Mouse (Mus musculus) liver, embryonic 13.5 days (tissue): ENCODE measurements around the gene Mybpc2. TPM values are rescaled to one million over a fixed set of nuclear protein-coding genes. Genes with fewer than 3 reads are reported as not detected.
A peak's percentile ranks its signal among the peaks of the same experiment; 100 is the strongest.

Source experiments
- ATAC-seq: fragments of 200-750 bp; cut with Nextera tagmentation; 2 replicates; pipeline ENCODE4 v1.8.0; 2017; ENCODE audit warnings: low read depth, mild to moderate bottlenecking, moderate number of reproducible peaks, moderate library complexity
- DNase-seq: peaks from one replicate; pipeline ENCODE4 v3.0.0; 2022
- H3K27ac ChIP-seq: fragments of 300-500 bp; sonication (generic); 2 replicates; pipeline ENCODE4 v1.5.1; 2015; ENCODE audit warnings: moderate library complexity, mild to moderate bottlenecking, inconsistent platforms
- H3K27me3 ChIP-seq: fragments of 300-500 bp; sonication (generic); 2 replicates; pipeline ENCODE4 v1.6.1; 2015; ENCODE audit warnings: mild to moderate bottlenecking, inconsistent platforms
- H3K36me3 ChIP-seq: fragments of 300-500 bp; sonication (generic); 2 replicates; pipeline ENCODE4 v1.6.1; 2015; ENCODE audit warnings: mild to moderate bottlenecking, inconsistent platforms
- H3K4me1 ChIP-seq: fragments of 300-500 bp; sonication (generic); replicated peaks from 2 replicates; pipeline ENCODE4 v1.6.1; 2015; ENCODE audit warnings: inconsistent platforms
- H3K4me2 ChIP-seq: fragments of 300-500 bp; sonication (generic); 2 replicates; pipeline ENCODE4 v1.6.1; 2015; ENCODE audit warnings: inconsistent platforms, mild to moderate bottlenecking, moderate library complexity
- H3K4me3 ChIP-seq: fragments of 300-500 bp; sonication (generic); replicated peaks from 2 replicates; pipeline ENCODE4 v1.5.1; 2015; ENCODE audit warnings: mild to moderate bottlenecking, inconsistent platforms
- H3K9ac ChIP-seq: fragments of 300-500 bp; sonication (generic); 2 replicates; pipeline ENCODE4 v1.6.1; 2015; ENCODE audit warnings: mild to moderate bottlenecking, inconsistent platforms
- H3K9me3 ChIP-seq: fragments of 300-500 bp; sonication (generic); replicated peaks from 2 replicates; pipeline ENCODE4 v1.6.1; 2016; ENCODE audit warnings: inconsistent platforms
- WGBS: fragments of 180-500 bp; shearing (Covaris S2); methylation state at CpG from one replicate; pipeline ENCODE4 v1.1.7; 2015; ENCODE audit not compliant: insufficient replicate concordance; 5-methylcytosine and 5-hydroxymethylcytosine counted together
- polyA plus RNA-seq: library from polyadenylated mRNA; unstranded; fragments of >200 nt; fragmentation: Nextera tagmentation; extraction: Ambion mirVana; gene quantifications from 2 replicates; pipeline ENCODE4 v1.2.1, GENCODE M21; 2015

The Mybpc2 gene
- polyA plus RNA-seq, 1 experiment from 2014 or later, result not detected

GRCm38 (mm10) chr7:44532918-44533745 lies 8.7 kb upstream of the Mybpc2 start:
- H3K27me3 ChIP-seq, result peaks cover 6% of the 10 kb centered on the region
- no peak overlapping the region for H3K4me2 ChIP-seq
- peaks cover 60% of the 10 kb centered on the region for H3K36me3 ChIP-seq
- WGBS, result 79% methylated on average over 29 of the region's 29 CpGs
- no peak for DNase-seq
- ATAC-seq, result no peak
- H3K4me1 ChIP-seq, result peaks cover 21% of the 10 kb centered on the region
- no peak overlapping the region for H3K4me3 ChIP-seq
- H3K27ac ChIP-seq, result no peak overlapping the region
- no peaks in the 10 kb centered on the region for H3K9me3 ChIP-seq
- no peak overlapping the region for H3K9ac ChIP-seq

GRCm38 (mm10) chr7:44531946-44532732 lies 7.7 kb upstream of the Mybpc2 start, which contains the start of gene Spib:
TSS of gene Spib (minus strand) at chr7:44532071.
- Histone ChIP-seq H3K27me3 (peaks cover 11% of the 10 kb centered on the region), H3K4me1 (peaks cover 27% of the 10 kb centered on the region), H3K27ac (no peak within 1 kb of the TSS), H3K4me2 (no peak within 1 kb of the TSS), H3K9me3 (no peaks in the 10 kb centered on the region), H3K36me3 (peaks cover 50% of the 10 kb centered on the region), H3K9ac (no peak within 1 kb of the TSS), H3K4me3 (no peak within 1 kb of the TSS)
- no peak for DNase-seq
- no peak for ATAC-seq
- 58% methylated on average over 4 of the region's 4 CpGs for WGBS

GRCm38 (mm10) chr7:44531207-44531606 lies 6.8 kb upstream of the Mybpc2 start:
- Histone ChIP-seq H3K4me3 (no peak overlapping the region), H3K27ac (no peak overlapping the region), H3K9me3 (no peaks in the 10 kb centered on the region), H3K27me3 (peaks cover 20% of the 10 kb centered on the region), H3K36me3 (peaks cover 41% of the 10 kb centered on the region), H3K9ac (no peak overlapping the region), H3K4me2 (no peak overlapping the region), H3K4me1 (peaks cover 27% of the 10 kb centered on the region)
- DNase-seq (no peak), ATAC-seq (no peak)
- 20% methylated on average over 5 of the region's 5 CpGs for WGBS

- H3K4me2 ChIP-seq, result no peak overlapping the region
- no peak for ATAC-seq
- H3K4me1 ChIP-seq, result peaks cover 27% of the 10 kb centered on the region
- H3K27me3 ChIP-seq, result peaks cover 27% of the 10 kb centered on the region
- WGBS, result 70% methylated on average over 3 of the region's 3 CpGs
- peaks cover 34% of the 10 kb centered on the region for H3K36me3 ChIP-seq
- no peak overlapping the region for H3K27ac ChIP-seq
- no peak for DNase-seq
- H3K9ac ChIP-seq, result no peak overlapping the region
- H3K4me3 ChIP-seq, result no peak overlapping the region
- H3K9me3 ChIP-seq, result no peaks in the 10 kb centered on the region
These were observed 6.1 kb upstream of the Mybpc2 start for GRCm38 (mm10) chr7:44530507-44530906.

GRCm38 (mm10) chr7:44529518-44529917 lies 5.1 kb upstream of the Mybpc2 start:
- H3K9me3 ChIP-seq, result no peaks in the 10 kb centered on the region
- peaks cover 37% of the 10 kb centered on the region for H3K27me3 ChIP-seq
- peaks cover 27% of the 10 kb centered on the region for H3K4me1 ChIP-seq
- ATAC-seq, result no peak
- no peak overlapping the region for H3K4me3 ChIP-seq
- H3K4me2 ChIP-seq, result no peak overlapping the region
- peaks cover 24% of the 10 kb centered on the region for H3K36me3 ChIP-seq
- H3K27ac ChIP-seq, result no peak overlapping the region
- H3K9ac ChIP-seq, result no peak overlapping the region
- no peak for DNase-seq
- WGBS, result 63% methylated on average over 5 of the region's 5 CpGs

- Histone ChIP-seq H3K4me1 (peaks cover 15% of the 10 kb centered on the region), H3K27me3 (peaks cover 55% of the 10 kb centered on the region), H3K4me2 (peak overlapping the region; percentile 79), H3K27ac (no peak overlapping the region), H3K36me3 (peaks cover 6% of the 10 kb centered on the region), H3K9me3 (no peaks in the 10 kb centered on the region), H3K9ac (peak overlapping the region; percentile 65), H3K4me3 (peak overlapping the region; percentile 51)
- ATAC-seq, result peak; percentile 63
- peak; percentile 65 for DNase-seq
- 5% methylated on average over 40 of the region's 40 CpGs for WGBS
These were observed 3.3 kb upstream of the Mybpc2 start for GRCm38 (mm10) chr7:44527483-44528398.

GRCm38 (mm10) chr7:44526414-44527154 lies 2.1 kb upstream of the Mybpc2 start:
- no peak for ATAC-seq
- WGBS, result 71% methylated on average over 14 of the region's 14 CpGs

GRCm38 (mm10) chr7:44525126-44525832 lies 823 bp upstream of the Mybpc2 start:
- 19% methylated on average over 22 of the region's 22 CpGs for WGBS
- no peak for ATAC-seq
- Histone ChIP-seq H3K9ac (no peak overlapping the region), H3K4me1 (peaks cover 11% of the 10 kb centered on the region), H3K36me3 (no peaks in the 10 kb centered on the region), H3K27me3 (peaks cover 78% of the 10 kb centered on the region), H3K27ac (no peak overlapping the region), H3K4me3 (no peak overlapping the region), H3K9me3 (no peaks in the 10 kb centered on the region), H3K4me2 (no peak overlapping the region)
- DNase-seq, result no peak

More at GRCm38 (mm10) chr7:44526414-44527154, 2.1 kb upstream of the Mybpc2 start:
- Histone ChIP-seq H3K36me3 (no peaks in the 10 kb centered on the region), H3K4me2 (no peak overlapping the region), H3K4me1 (peaks cover 11% of the 10 kb centered on the region), H3K27ac (no peak overlapping the region), H3K9me3 (no peaks in the 10 kb centered on the region), H3K27me3 (peaks cover 67% of the 10 kb centered on the region), H3K4me3 (no peak overlapping the region), H3K9ac (no peak overlapping the region)
- DNase-seq, result no peak

GRCm38 (mm10) chr7:44523056-44523455 lies 1.4 kb downstream of the Mybpc2 start:
- Histone ChIP-seq H3K27me3 (peaks cover 77% of the 10 kb centered on the region), H3K4me1 (peaks cover 5% of the 10 kb centered on the region), H3K36me3 (no peaks in the 10 kb centered on the region), H3K9me3 (no peaks in the 10 kb centered on the region), H3K4me2 (no peak overlapping the region), H3K27ac (no peak overlapping the region), H3K9ac (no peak overlapping the region), H3K4me3 (no peak overlapping the region)
- no peak for DNase-seq
- 46% methylated on average over 2 of the region's 2 CpGs for WGBS
- no peak for ATAC-seq

GRCm38 (mm10) chr7:44521710-44522109 lies 2.7 kb downstream of the Mybpc2 start:
- H3K27me3 ChIP-seq, result peaks cover 72% of the 10 kb centered on the region
- ATAC-seq, result peak; percentile 29; the same call in 1 of the 2 replicates
- no peaks in the 10 kb centered on the region for H3K4me1 ChIP-seq

More at GRCm38 (mm10) chr7:44521710-44522109, 2.7 kb downstream of the Mybpc2 start:
- Histone ChIP-seq H3K4me2 (no peak overlapping the region), H3K27ac (no peak overlapping the region), H3K36me3 (no peaks in the 10 kb centered on the region), H3K4me3 (no peak overlapping the region), H3K9ac (no peak overlapping the region), H3K9me3 (no peaks in the 10 kb centered on the region)
- WGBS, result 4% methylated on average over 20 of the region's 20 CpGs
- DNase-seq, result no peak
